Mouse (Mus musculus) embryonic fibroblast, embryonic 13.5 days (primary cell): ENCODE measurements around the gene Slc7a11. TPM values are rescaled to one million over a fixed set of nuclear protein-coding genes. Genes with fewer than 3 reads are reported as not detected.

Source experiments
- H3K27ac ChIP-seq: 2 replicates; pipeline ENCODE4 v1.5.1; 2012; ENCODE audit warnings: low read length, control low read depth, inconsistent platforms; ENCODE audit not compliant: insufficient read depth
- H3K4me1 ChIP-seq: 2 replicates; pipeline ENCODE4 v1.6.1; 2011; ENCODE audit warnings: low read length; ENCODE audit not compliant: control insufficient read depth, insufficient read depth
- H3K4me3 ChIP-seq: 2 replicates; pipeline ENCODE4 v1.5.1; 2011; ENCODE audit warnings: mild to moderate bottlenecking, control low read depth, low read length; ENCODE audit not compliant: insufficient read depth
- CTCF ChIP-seq: IDR thresholded peaks from 2 replicates; pipeline ENCODE4 v1.5.1; 2011; ENCODE audit warnings: mild to moderate bottlenecking, control low read depth, low read length, moderate library complexity, borderline replicate concordance; ENCODE audit not compliant: insufficient read depth
- POLR2A ChIP-seq: IDR thresholded peaks from 2 replicates; pipeline ENCODE4 v1.6.1; 2011; ENCODE audit warnings: low read depth, mild to moderate bottlenecking, control low read depth, low read length, moderate library complexity
- polyA plus RNA-seq: library from polyadenylated mRNA; stranded (reverse); fragments of >200 nt; gene quantifications from 2 replicates; pipeline ENCODE4 v1.2.4, GENCODE M21; 2011; ENCODE audit warnings: low read depth; ENCODE audit not compliant: missing spikeins, insufficient read length

Gene Slc7a11
- polyA plus RNA-seq, 1 experiment = 11.2 TPM

GRCm38 (mm10) chr3:50224390-50225114, 218.9 kb downstream of the Slc7a11 start:
- no peak overlapping the region for H3K27ac ChIP-seq
- H3K4me1 ChIP-seq = no peaks in the 10 kb centered on the region
- TF ChIP-seq POLR2A (no peak), CTCF (no peak)
- no peak overlapping the region for H3K4me3 ChIP-seq

GRCm38 (mm10) chr3:50220454-50220853, 223.0 kb downstream of the Slc7a11 start:
- H3K4me1 ChIP-seq = no peaks in the 10 kb centered on the region
- no peak overlapping the region for H3K4me3 ChIP-seq
- TF ChIP-seq POLR2A (no peak), CTCF (no peak)
- H3K27ac ChIP-seq = no peak overlapping the region

- Histone ChIP-seq H3K4me1 (no peaks in the 10 kb centered on the region), H3K4me3 (no peak overlapping the region), H3K27ac (no peak overlapping the region)
- TF ChIP-seq CTCF = no peak
- TF ChIP-seq POLR2A = no peak
These were observed 257.0 kb downstream of the Slc7a11 start for GRCm38 (mm10) chr3:50186369-50186768.

- H3K4me3 ChIP-seq = no peak overlapping the region
- H3K27ac ChIP-seq = no peak overlapping the region
- H3K4me1 ChIP-seq = no peaks in the 10 kb centered on the region
- no peak for TF ChIP-seq CTCF
- TF ChIP-seq POLR2A = no peak
These were observed 257.5 kb downstream of the Slc7a11 start for GRCm38 (mm10) chr3:50185879-50186278.

GRCm38 (mm10) chr3:50160756-50161155, 282.7 kb downstream of the Slc7a11 start:
- Histone ChIP-seq H3K27ac (no peak overlapping the region), H3K4me3 (no peak overlapping the region), H3K4me1 (no peaks in the 10 kb centered on the region)
- TF ChIP-seq POLR2A (no peak), CTCF (no peak)

GRCm38 (mm10) chr3:50144144-50144543, 299.3 kb downstream of the Slc7a11 start:
- no peak for TF ChIP-seq CTCF
- no peak for TF ChIP-seq POLR2A
- no peak overlapping the region for H3K4me3 ChIP-seq
- no peaks in the 10 kb centered on the region for H3K4me1 ChIP-seq
- no peak overlapping the region for H3K27ac ChIP-seq

GRCm38 (mm10) chr3:50138319-50138718, 305.1 kb downstream of the Slc7a11 start:
- Histone ChIP-seq H3K4me1 (no peaks in the 10 kb centered on the region), H3K27ac (no peak overlapping the region), H3K4me3 (no peak overlapping the region)
- TF ChIP-seq CTCF = no peak
- TF ChIP-seq POLR2A = no peak

GRCm38 (mm10) chr3:50132204-50132603, 311.2 kb downstream of the Slc7a11 start:
- TF ChIP-seq POLR2A (no peak), CTCF (no peak)
- Histone ChIP-seq H3K4me1 (no peaks in the 10 kb centered on the region), H3K4me3 (no peak overlapping the region), H3K27ac (no peak overlapping the region)

- no peak overlapping the region for H3K27ac ChIP-seq
- no peaks in the 10 kb centered on the region for H3K4me1 ChIP-seq
- H3K4me3 ChIP-seq = no peak overlapping the region
- no peak for TF ChIP-seq POLR2A
- no peak for TF ChIP-seq CTCF
These were observed 313.1 kb downstream of the Slc7a11 start for GRCm38 (mm10) chr3:50130319-50130718.

- no peak for TF ChIP-seq CTCF
- no peak for TF ChIP-seq POLR2A
- H3K27ac ChIP-seq = no peak overlapping the region
- no peaks in the 10 kb centered on the region for H3K4me1 ChIP-seq
- H3K4me3 ChIP-seq = no peak overlapping the region
These were observed 322.4 kb downstream of the Slc7a11 start for GRCm38 (mm10) chr3:50121001-50121400.

- Histone ChIP-seq H3K4me1 (peaks cover 2% of the 10 kb centered on the region; the same call in 1 of the 2 replicates), H3K4me3 (no peak overlapping the region)
- TF ChIP-seq POLR2A = no peak
- no peak for TF ChIP-seq CTCF
These were observed 327.1 kb downstream of the Slc7a11 start for GRCm38 (mm10) chr3:50116266-50116665.

More at GRCm38 (mm10) chr3:50116266-50116665, 327.1 kb downstream of the Slc7a11 start:
- no peak overlapping the region for H3K27ac ChIP-seq
